Mouse (Mus musculus) midbrain, embryonic 12.5 days (tissue): ENCODE data around the gene Ube4b. TPM values are rescaled to one million over a fixed set of nuclear protein-coding genes. Genes with fewer than 3 reads are reported as not detected.
"Not testable (repeated sequence)": the region's sequence is repeated elsewhere in the genome, so short reads cannot be mapped to it uniquely, and the experiment has no call there.

ENCODE experiments used
- ATAC-seq: fragments of 200-750 bp; cut with Nextera tagmentation; 2 replicates; pipeline ENCODE4 v1.8.0; 2017; ENCODE audit warnings: low read depth, moderate TSS enrichment, moderate library complexity; ENCODE audit not compliant: low FRiP score
- H3K27ac ChIP-seq: fragments of 300-500 bp; sonication (generic); replicated peaks from 2 replicates; pipeline ENCODE4 v1.5.1; 2016; ENCODE audit warnings: mild to moderate bottlenecking
- H3K27me3 ChIP-seq: fragments of 300-500 bp; sonication (generic); 2 replicates; pipeline ENCODE4 v1.6.1; 2016; ENCODE audit warnings: mild to moderate bottlenecking
- H3K36me3 ChIP-seq: fragments of 300-500 bp; sonication (generic); 2 replicates; pipeline ENCODE4 v1.6.1; 2016
- H3K4me1 ChIP-seq: fragments of 300-500 bp; sonication (generic); 2 replicates; pipeline ENCODE4 v1.6.1; 2016
- H3K4me2 ChIP-seq: fragments of 300-500 bp; sonication (generic); replicated peaks from 2 replicates; pipeline ENCODE4 v1.6.1; 2016; ENCODE audit warnings: mild to moderate bottlenecking, moderate library complexity
- H3K4me3 ChIP-seq: fragments of 300-500 bp; sonication (generic); 2 replicates; pipeline ENCODE4 v1.5.1; 2016; ENCODE audit warnings: mild to moderate bottlenecking
- H3K9ac ChIP-seq: fragments of 300-500 bp; sonication (generic); replicated peaks from 2 replicates; pipeline ENCODE4 v1.6.1; 2016; ENCODE audit warnings: mild to moderate bottlenecking, moderate library complexity
- H3K9me3 ChIP-seq: fragments of 300-500 bp; sonication (generic); 2 replicates; pipeline ENCODE4 v1.6.1; 2016; ENCODE audit warnings: mild to moderate bottlenecking
- WGBS: fragments of 180-500 bp; shearing (Covaris S2); methylation state at CpG from one replicate; pipeline ENCODE4 v1.1.7; 2016; 5-methylcytosine and 5-hydroxymethylcytosine counted together
- polyA plus RNA-seq: library from polyadenylated mRNA; unstranded; fragments of >200 nt; fragmentation: Nextera tagmentation; extraction: Ambion mirVana; gene quantifications from 2 replicates; pipeline ENCODE4 v1.2.1, GENCODE M21; 2016

Gene Ube4b
- polyA plus RNA-seq, 1 experiment from 2014 or later, result 78.2 TPM

- Histone ChIP-seq H3K9me3 (no peaks in the 10 kb centered on the region), H3K4me3 (no peak within 1 kb of the TSS), H3K4me2 (no peak within 1 kb of the TSS), H3K4me1 (no peaks in the 10 kb centered on the region), H3K27me3 (no peaks in the 10 kb centered on the region), H3K9ac (no peak within 1 kb of the TSS), H3K27ac (no peak within 1 kb of the TSS), H3K36me3 (no peaks in the 10 kb centered on the region)
- 62% methylated on average over 8 of the region's 8 CpGs for WGBS
- no peak for ATAC-seq
These were observed 28.3 kb upstream of the Ube4b start, which contains the start of gene Rbp7 for GRCm38 (mm10) chr4:149454879-149455278. Gene Rbp7 (minus strand): TSS chr4:149454978.

DNA sequence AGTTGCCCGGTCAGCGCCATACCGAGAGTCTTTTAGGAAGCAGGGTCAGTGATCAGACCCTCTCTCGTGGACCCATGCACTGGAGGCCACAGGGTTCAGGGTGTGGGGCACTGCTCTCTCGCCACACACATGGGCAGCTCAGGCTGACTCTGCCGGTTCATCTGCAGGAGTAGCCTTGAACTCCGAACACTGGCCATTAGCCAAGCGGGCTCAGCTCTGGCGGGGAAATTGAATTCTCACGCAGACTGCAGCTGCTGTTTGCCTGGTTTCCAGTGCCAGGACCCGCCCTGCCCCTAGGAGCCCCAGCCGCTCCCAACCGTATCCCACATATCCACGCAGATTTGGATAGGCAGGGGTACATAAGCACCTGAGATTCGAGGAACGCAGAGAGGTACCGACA, 27.7 kb upstream of the Ube4b start:
- no peak overlapping the region for H3K27ac ChIP-seq

GRCm38 (mm10) chr4:149453656-149454055, 27.1 kb upstream of the Ube4b start:
- H3K27ac ChIP-seq, result no peak overlapping the region
- 83% methylated on average over 4 of the region's 4 CpGs for WGBS
- no peak for ATAC-seq
- no peak overlapping the region for H3K4me2 ChIP-seq
- H3K4me3 ChIP-seq, result no peak overlapping the region
- no peaks in the 10 kb centered on the region for H3K4me1 ChIP-seq
- H3K9me3 ChIP-seq, result no peaks in the 10 kb centered on the region
- H3K9ac ChIP-seq, result no peak overlapping the region
- no peaks in the 10 kb centered on the region for H3K27me3 ChIP-seq
- H3K36me3 ChIP-seq, result no peaks in the 10 kb centered on the region

More for the DNA sequence above, 27.7 kb upstream of the Ube4b start:
- Histone ChIP-seq H3K4me1 (no peaks in the 10 kb centered on the region), H3K4me2 (no peak overlapping the region), H3K36me3 (no peaks in the 10 kb centered on the region), H3K9me3 (no peaks in the 10 kb centered on the region), H3K9ac (no peak overlapping the region), H3K27me3 (no peaks in the 10 kb centered on the region), H3K4me3 (no peak overlapping the region)
- WGBS, result 88% methylated on average over 17 of the region's 17 CpGs
- ATAC-seq, result no peak

- Histone ChIP-seq H3K4me1 (peaks cover 8% of the 10 kb centered on the region), H3K27ac (no peak overlapping the region), H3K36me3 (no peaks in the 10 kb centered on the region), H3K9ac (no peak overlapping the region), H3K4me3 (no peak overlapping the region), H3K9me3 (no peaks in the 10 kb centered on the region), H3K4me2 (no peak overlapping the region), H3K27me3 (no peaks in the 10 kb centered on the region)
- WGBS, result 85% methylated on average over 3 of the region's 3 CpGs
- no peak for ATAC-seq
These were observed 24.1 kb upstream of the Ube4b start for GRCm38 (mm10) chr4:149450636-149451035.

DNA sequence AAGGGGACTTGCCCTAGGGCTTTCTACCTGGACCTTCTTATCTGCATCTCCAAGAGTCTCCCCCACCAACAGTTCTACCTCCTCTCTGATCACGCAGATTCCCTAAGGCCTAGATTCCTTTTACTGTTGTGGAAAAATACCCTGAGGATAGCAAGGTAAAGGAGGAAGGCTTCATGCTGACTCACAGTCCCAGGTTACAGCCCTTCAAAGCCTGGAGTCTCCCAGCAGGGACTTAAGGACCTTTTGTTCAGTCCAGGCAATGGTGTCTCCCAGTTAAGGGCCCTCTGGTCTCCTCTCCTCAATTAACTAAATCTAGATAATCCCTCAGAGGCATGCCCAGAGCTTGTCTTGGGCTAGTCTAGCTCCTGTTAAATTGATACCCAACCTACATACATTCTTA, 19.8 kb upstream of the Ube4b start:
- Histone ChIP-seq H3K36me3 (no peaks in the 10 kb centered on the region), H3K27ac (peak overlapping the region; percentile 93), H3K4me2 (peak overlapping the region; percentile 55), H3K27me3 (no peaks in the 10 kb centered on the region), H3K4me1 (peaks cover 16% of the 10 kb centered on the region), H3K4me3 (no peak overlapping the region), H3K9me3 (no peaks in the 10 kb centered on the region), H3K9ac (0 out of 2 replicates have a peak overlapping the region, but pooled peaks have one; percentile 63)
- WGBS, result 42% methylated on average over 1 of the region's 1 CpGs
- no peak for ATAC-seq

GRCm38 (mm10) chr4:149445868-149446267, 19.3 kb upstream of the Ube4b start:
- peak overlapping the region; percentile 38 for H3K4me3 ChIP-seq

DNA sequence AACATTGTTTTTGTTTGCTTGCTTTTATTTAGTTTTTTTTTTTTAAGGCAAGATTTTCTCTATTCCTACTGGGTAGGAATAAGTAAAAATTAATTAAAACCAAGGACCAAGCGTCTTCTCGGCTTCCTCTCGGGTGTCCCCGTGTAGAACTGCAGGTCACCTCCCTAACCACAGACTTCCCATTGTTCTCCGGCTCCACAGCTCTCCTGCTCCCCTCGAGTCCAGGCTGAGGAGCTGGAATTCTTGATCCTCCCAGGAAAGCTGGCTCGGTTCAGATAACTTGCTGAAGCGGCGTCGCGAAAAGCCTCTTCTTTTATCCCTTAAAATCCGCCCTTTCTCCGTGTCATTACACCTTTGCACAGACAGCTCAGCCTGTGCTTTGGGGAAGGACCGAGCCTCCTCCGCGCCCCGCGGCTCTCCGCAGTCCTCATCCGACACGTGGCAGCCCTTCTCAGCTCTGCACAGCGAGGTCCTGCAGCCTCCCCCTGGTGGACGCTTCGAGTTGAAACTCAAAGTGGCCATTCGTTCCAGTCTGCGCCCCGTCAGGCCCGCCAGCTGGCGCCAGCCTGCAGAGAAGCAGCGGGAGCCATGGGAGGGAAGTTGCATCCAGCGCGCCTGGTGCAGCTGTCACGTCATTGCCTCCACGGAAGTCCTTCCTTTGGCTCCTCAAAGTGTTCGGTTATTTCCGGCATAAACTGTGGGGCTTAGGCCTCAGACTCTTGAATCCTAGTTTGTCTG, 18.6 kb upstream of the Ube4b start:
- H3K27ac ChIP-seq, result peak overlapping the region; percentile 93
- peak overlapping the region; percentile 55 for H3K4me2 ChIP-seq
- peak overlapping the region; percentile 38 for H3K4me3 ChIP-seq
- no peaks in the 10 kb centered on the region for H3K36me3 ChIP-seq
- peak; percentile 97 for ATAC-seq
- H3K9me3 ChIP-seq, result no peaks in the 10 kb centered on the region
- H3K4me1 ChIP-seq, result peaks cover 16% of the 10 kb centered on the region
- under 1% methylated on average over 36 of the region's 36 CpGs for WGBS
- H3K27me3 ChIP-seq, result no peaks in the 10 kb centered on the region
- H3K9ac ChIP-seq, result peak overlapping the region; percentile 63

More at GRCm38 (mm10) chr4:149445868-149446267, 19.3 kb upstream of the Ube4b start:
- Histone ChIP-seq H3K9me3 (no peaks in the 10 kb centered on the region), H3K4me2 (peak overlapping the region; percentile 55), H3K4me1 (peaks cover 16% of the 10 kb centered on the region), H3K27ac (peak overlapping the region; percentile 93), H3K36me3 (no peaks in the 10 kb centered on the region), H3K27me3 (no peaks in the 10 kb centered on the region), H3K9ac (peak overlapping the region; percentile 63; the same call in 1 of the 2 replicates)
- ATAC-seq, result peak; percentile 50
- 3% methylated on average over 11 of the region's 11 CpGs for WGBS

GRCm38 (mm10) chr4:149444465-149444864, 17.9 kb upstream of the Ube4b start:
- Histone ChIP-seq H3K27ac (peak overlapping the region; percentile 93), H3K36me3 (no peaks in the 10 kb centered on the region), H3K4me2 (peak overlapping the region; percentile 55; the same call in 1 of the 2 replicates), H3K4me3 (no peak overlapping the region), H3K27me3 (no peaks in the 10 kb centered on the region), H3K4me1 (peaks cover 16% of the 10 kb centered on the region), H3K9me3 (no peaks in the 10 kb centered on the region), H3K9ac (peak overlapping the region; percentile 63; the same call in 1 of the 2 replicates)
- WGBS, result 65% methylated on average over 1 of the region's 1 CpGs
- ATAC-seq, result no peak

DNA sequence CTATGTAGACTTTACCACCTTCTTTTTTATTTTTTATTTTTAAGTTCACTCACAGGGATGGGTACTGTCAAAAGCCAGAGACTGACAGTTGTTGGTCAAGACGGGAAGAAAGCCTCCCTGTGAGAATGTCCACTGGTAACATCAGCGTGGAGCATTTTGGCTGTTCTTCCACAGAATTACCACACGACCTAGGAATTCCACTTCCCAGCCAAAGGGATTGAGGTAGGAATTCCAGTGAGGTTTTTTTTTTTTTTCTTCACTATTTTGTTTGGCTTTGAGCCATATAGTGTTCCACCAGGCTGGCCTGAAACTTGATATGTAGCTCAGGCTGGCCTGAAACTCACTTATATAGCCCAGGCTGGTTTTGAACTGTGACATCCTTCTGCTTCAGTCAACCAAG, 15.9 kb upstream of the Ube4b start:
- 76% methylated on average over 3 of the region's 3 CpGs for WGBS
- Histone ChIP-seq H3K9ac (no peak overlapping the region), H3K4me1 (peaks cover 16% of the 10 kb centered on the region), H3K4me3 (no peak overlapping the region), H3K4me2 (no peak overlapping the region), H3K27ac (no peak overlapping the region), H3K36me3 (no peaks in the 10 kb centered on the region), H3K27me3 (no peaks in the 10 kb centered on the region), H3K9me3 (no peaks in the 10 kb centered on the region)
- ATAC-seq, result no peak

- no peaks in the 10 kb centered on the region for H3K36me3 ChIP-seq
- H3K4me1 ChIP-seq, result peaks cover 7% of the 10 kb centered on the region
- no peak overlapping the region for H3K4me3 ChIP-seq
- H3K4me2 ChIP-seq, result no peak overlapping the region
- ATAC-seq, result no peak
- H3K9me3 ChIP-seq, result no peaks in the 10 kb centered on the region
- H3K27ac ChIP-seq, result no peak overlapping the region
- no peaks in the 10 kb centered on the region for H3K27me3 ChIP-seq
- H3K9ac ChIP-seq, result no peak overlapping the region
- 83% methylated on average over 8 of the region's 8 CpGs for WGBS
These were observed 14.0 kb upstream of the Ube4b start for GRCm38 (mm10) chr4:149440576-149440975.

GRCm38 (mm10) chr4:149431887-149432286, 5.3 kb upstream of the Ube4b start:
- not testable (repeated sequence) for H3K4me1 ChIP-seq, ATAC-seq, H3K9ac ChIP-seq, H3K4me2 ChIP-seq, H3K27ac ChIP-seq, H3K36me3 ChIP-seq, H3K9me3 ChIP-seq, H3K4me3 ChIP-seq, H3K27me3 ChIP-seq
- whole genome bisulfite sequencing, result 81% methylated on average over 1 of the region's 1 CpGs

- WGBS, result 83% methylated on average over 5 of the region's 5 CpGs
- no peak overlapping the region for H3K9ac ChIP-seq
- ATAC-seq, result no peak
These were observed 3.0 kb upstream of the Ube4b start for GRCm38 (mm10) chr4:149429592-149429991.

More at GRCm38 (mm10) chr4:149429592-149429991, 3.0 kb upstream of the Ube4b start:
- no peak overlapping the region for H3K4me3 ChIP-seq
- no peaks in the 10 kb centered on the region for H3K27me3 ChIP-seq
- no peaks in the 10 kb centered on the region for H3K9me3 ChIP-seq
- no peak overlapping the region for H3K27ac ChIP-seq
- H3K4me2 ChIP-seq, result no peak overlapping the region
- H3K36me3 ChIP-seq, result no peaks in the 10 kb centered on the region
- H3K4me1 ChIP-seq, result peaks cover 7% of the 10 kb centered on the region
